Mouse (Mus musculus) neural tube, embryonic 15.5 days (tissue): ENCODE results near the gene Lrrc63. TPM values are rescaled to one million over a fixed set of nuclear protein-coding genes. Genes with fewer than 3 reads are reported as not detected.

Experiments
- ATAC-seq: fragments of 200-750 bp; cut with Nextera tagmentation; 2 replicates; pipeline ENCODE4 v1.8.0; 2017; ENCODE audit warnings: mild to moderate bottlenecking, moderate TSS enrichment, moderate library complexity; ENCODE audit not compliant: low FRiP score
- H3K27ac ChIP-seq: fragments of 300-500 bp; sonication (generic); replicated peaks from 2 replicates; pipeline ENCODE4 v1.5.1; 2015; ENCODE audit warnings: mild to moderate bottlenecking, inconsistent platforms
- H3K27me3 ChIP-seq: fragments of 300-500 bp; sonication (generic); replicated peaks from 2 replicates; pipeline ENCODE4 v1.6.1; 2015; ENCODE audit warnings: inconsistent platforms
- H3K36me3 ChIP-seq: fragments of 300-500 bp; sonication (generic); 2 replicates; pipeline ENCODE4 v1.6.1; 2015; ENCODE audit warnings: inconsistent platforms
- H3K4me1 ChIP-seq: fragments of 300-500 bp; sonication (generic); 2 replicates; pipeline ENCODE4 v1.6.1; 2015; ENCODE audit warnings: inconsistent platforms
- H3K4me2 ChIP-seq: fragments of 300-500 bp; sonication (generic); 2 replicates; pipeline ENCODE4 v1.6.1; 2015; ENCODE audit warnings: inconsistent platforms, mild to moderate bottlenecking, moderate library complexity
- H3K4me3 ChIP-seq: fragments of 300-500 bp; sonication (generic); replicated peaks from 2 replicates; pipeline ENCODE4 v1.5.1; 2015; ENCODE audit warnings: mild to moderate bottlenecking, inconsistent platforms
- H3K9ac ChIP-seq: fragments of 300-500 bp; sonication (generic); replicated peaks from 2 replicates; pipeline ENCODE4 v1.6.1; 2015; ENCODE audit warnings: mild to moderate bottlenecking, inconsistent platforms
- H3K9me3 ChIP-seq: fragments of 300-500 bp; sonication (generic); replicated peaks from 2 replicates; pipeline ENCODE4 v1.6.1; 2016; ENCODE audit warnings: inconsistent platforms
- WGBS: fragments of 180-500 bp; shearing (Covaris S2); methylation state at CpG from one replicate; pipeline ENCODE4 v1.1.7; 2015; ENCODE audit warnings: mixed read lengths; 5-methylcytosine and 5-hydroxymethylcytosine counted together
- polyA plus RNA-seq: library from polyadenylated mRNA; unstranded; fragments of >200 nt; fragmentation: Nextera tagmentation; extraction: Ambion mirVana; gene quantifications from 2 replicates; pipeline ENCODE4 v1.2.1, GENCODE M21; 2015

The Lrrc63 gene
- not detected in 2 replicates for polyA plus RNA-seq

DNA sequence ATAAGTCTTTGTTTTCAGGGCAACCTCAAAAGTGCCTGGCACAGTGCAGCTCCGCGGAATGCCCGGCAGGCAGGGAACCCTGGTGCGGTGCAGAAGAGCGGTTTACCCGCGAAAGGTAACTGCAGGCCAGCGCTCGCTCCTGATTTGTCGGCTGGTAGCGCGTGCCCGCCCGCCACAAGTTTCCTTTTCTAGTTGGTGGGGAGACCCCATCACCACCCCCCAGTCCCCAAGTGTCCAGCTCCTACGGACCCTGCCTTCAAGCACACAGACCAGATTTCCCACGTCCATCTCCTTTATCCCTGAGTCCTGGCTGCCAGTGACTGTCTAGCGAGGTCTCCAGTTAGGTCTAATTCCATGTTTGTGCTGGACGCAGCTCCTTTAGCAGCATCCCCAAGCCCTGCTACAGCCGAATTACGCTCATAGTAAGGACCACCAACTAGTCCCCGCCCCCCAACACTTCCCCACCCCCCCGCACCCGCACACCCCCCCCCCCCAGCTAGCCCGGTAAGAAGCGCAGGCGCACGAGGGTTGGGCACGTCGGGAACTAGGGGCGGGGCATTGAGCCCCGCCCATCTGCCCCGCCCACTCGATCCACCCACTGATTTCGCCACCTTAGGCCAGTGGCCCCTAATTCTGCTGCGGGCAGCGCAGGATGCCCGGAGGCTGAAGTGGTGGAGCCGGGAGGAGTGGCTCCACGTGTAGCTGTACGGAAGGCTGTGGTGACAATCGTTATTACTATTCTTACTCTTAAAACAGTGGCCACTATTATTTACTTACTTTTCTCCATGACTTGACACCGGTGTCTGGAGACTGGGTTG lies at the start of gene Lrrc63, which contains the start of gene Lcp1:
Lrrc63 (minus strand) TSS at position 381 of the 818 bp plus-strand sequence.
Lcp1 (plus strand) TSS at position 601 of the 818 bp plus-strand sequence.
- peak; percentile 92 for ATAC-seq
- H3K9ac ChIP-seq: peak within 1 kb of the TSS; percentile 57
- H3K36me3 ChIP-seq: no peaks in the 10 kb centered on the region
- peak within 1 kb of the TSS; percentile 90 for H3K4me2 ChIP-seq
- peaks cover 3% of the 10 kb centered on the region; the same call in 1 of the 2 replicates for H3K4me1 ChIP-seq
- H3K27ac ChIP-seq: peak within 1 kb of the TSS; percentile 67
- H3K4me3 ChIP-seq: peak within 1 kb of the TSS; percentile 64
- no peaks in the 10 kb centered on the region for H3K27me3 ChIP-seq
- H3K9me3 ChIP-seq: no peaks in the 10 kb centered on the region
- under 1% methylated on average over 41 of the region's 42 CpGs for WGBS

GRCm38 (mm10) chr14:75179255-75179963 lies 48.7 kb upstream of the Lrrc63 start:
- Histone ChIP-seq H3K36me3 (no peaks in the 10 kb centered on the region), H3K4me2 (no peak overlapping the region), H3K9ac (no peak overlapping the region), H3K27me3 (no peaks in the 10 kb centered on the region), H3K4me1 (no peaks in the 10 kb centered on the region), H3K4me3 (no peak overlapping the region), H3K9me3 (no peaks in the 10 kb centered on the region), H3K27ac (no peak overlapping the region)
- no peak for ATAC-seq
- WGBS: 86% methylated on average over 20 of the region's 20 CpGs

GRCm38 (mm10) chr14:75178801-75179211 lies 48.1 kb upstream of the Lrrc63 start:
- Histone ChIP-seq H3K9ac (no peak overlapping the region), H3K4me2 (no peak overlapping the region), H3K9me3 (no peaks in the 10 kb centered on the region), H3K27ac (no peak overlapping the region), H3K4me3 (no peak overlapping the region), H3K27me3 (no peaks in the 10 kb centered on the region), H3K4me1 (no peaks in the 10 kb centered on the region), H3K36me3 (no peaks in the 10 kb centered on the region)
- 86% methylated on average over 10 of the region's 10 CpGs for WGBS
- ATAC-seq: no peak

- Histone ChIP-seq H3K4me3 (no peak overlapping the region), H3K9ac (no peak overlapping the region), H3K27me3 (no peaks in the 10 kb centered on the region), H3K4me1 (no peaks in the 10 kb centered on the region), H3K4me2 (no peak overlapping the region), H3K27ac (no peak overlapping the region), H3K36me3 (no peaks in the 10 kb centered on the region), H3K9me3 (no peaks in the 10 kb centered on the region)
- ATAC-seq: no peak
- WGBS: 88% methylated on average over 14 of the region's 14 CpGs
Observed at GRCm38 (mm10) chr14:75178384-75178793, 47.7 kb upstream of the Lrrc63 start.

DNA sequence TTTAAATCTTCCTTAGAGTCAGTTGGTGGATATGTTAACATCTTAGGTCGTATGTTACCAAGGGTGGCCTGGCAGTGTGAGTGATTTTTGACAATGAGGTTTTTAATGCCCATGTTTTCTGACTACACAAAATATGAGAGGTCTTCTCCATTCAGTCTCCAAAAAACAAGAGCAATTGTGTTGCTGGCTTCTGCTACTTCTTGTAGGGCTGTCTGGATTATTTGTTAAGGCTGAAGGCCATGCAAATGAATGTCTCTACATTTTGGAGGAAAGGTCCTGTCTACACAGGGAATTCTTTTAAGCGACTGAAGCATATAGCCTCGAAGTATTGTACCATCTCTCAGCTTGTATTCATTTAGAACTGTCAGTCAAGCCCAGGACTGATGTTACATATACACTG lies 46.7 kb upstream of the Lrrc63 start:
- Histone ChIP-seq H3K4me3 (no peak overlapping the region), H3K27ac (no peak overlapping the region), H3K9ac (no peak overlapping the region), H3K36me3 (no peaks in the 10 kb centered on the region), H3K27me3 (no peaks in the 10 kb centered on the region), H3K4me2 (no peak overlapping the region), H3K9me3 (no peaks in the 10 kb centered on the region), H3K4me1 (no peaks in the 10 kb centered on the region)
- no peak for ATAC-seq
- WGBS: 85% methylated on average over 3 of the region's 3 CpGs

DNA sequence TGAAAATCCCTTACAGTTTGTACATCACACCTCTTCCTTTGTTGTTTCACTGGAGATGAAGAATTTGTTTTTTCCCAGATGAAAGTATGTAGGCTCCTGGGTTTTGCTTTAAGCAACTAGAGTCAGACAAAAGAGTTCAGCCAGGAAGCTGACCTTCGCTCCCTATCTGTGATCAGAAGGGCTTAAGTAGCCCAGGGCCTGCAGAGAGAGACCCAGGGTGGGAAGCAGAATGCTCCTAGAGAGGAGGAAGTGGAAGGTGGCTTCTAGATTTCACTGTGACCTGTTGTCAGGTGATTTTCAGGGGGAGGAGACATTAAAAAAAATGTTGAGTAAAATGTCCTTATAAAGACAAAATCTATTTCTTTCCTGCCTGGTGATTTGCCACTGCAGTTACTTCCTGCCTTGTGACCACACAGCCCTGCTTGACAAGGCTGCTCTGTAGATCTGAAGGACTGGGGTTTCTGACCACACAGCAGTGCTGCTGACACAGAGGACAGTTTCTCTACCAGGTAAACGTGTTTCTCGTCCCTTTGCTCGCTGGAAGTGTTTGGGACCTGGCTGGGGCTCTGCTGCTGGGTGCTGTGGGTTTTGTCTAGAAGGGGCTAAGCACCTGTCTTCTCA lies 45.9 kb upstream of the Lrrc63 start:
- H3K4me2 ChIP-seq: no peak overlapping the region
- H3K27me3 ChIP-seq: no peaks in the 10 kb centered on the region
- H3K4me1 ChIP-seq: no peaks in the 10 kb centered on the region
- no peak overlapping the region for H3K27ac ChIP-seq
- H3K4me3 ChIP-seq: no peak overlapping the region
- no peaks in the 10 kb centered on the region for H3K36me3 ChIP-seq
- no peaks in the 10 kb centered on the region for H3K9me3 ChIP-seq
- no peak overlapping the region for H3K9ac ChIP-seq
- 87% methylated on average over 4 of the region's 4 CpGs for WGBS
- no peak for ATAC-seq

- H3K36me3 ChIP-seq: no peaks in the 10 kb centered on the region
- H3K4me1 ChIP-seq: no peaks in the 10 kb centered on the region
- no peak overlapping the region for H3K27ac ChIP-seq
- H3K4me2 ChIP-seq: no peak overlapping the region
- no peaks in the 10 kb centered on the region for H3K27me3 ChIP-seq
- no peak overlapping the region for H3K4me3 ChIP-seq
- no peaks in the 10 kb centered on the region for H3K9me3 ChIP-seq
- whole genome bisulfite sequencing: 89% methylated on average over 7 of the region's 7 CpGs
- no peak overlapping the region for H3K9ac ChIP-seq
- no peak for ATAC-seq
Observed at GRCm38 (mm10) chr14:75175781-75176180, 45.1 kb upstream of the Lrrc63 start.

GRCm38 (mm10) chr14:75174731-75175555 lies 44.3 kb upstream of the Lrrc63 start:
- no peak for ATAC-seq
- Histone ChIP-seq H3K4me3 (no peak overlapping the region), H3K27ac (no peak overlapping the region), H3K27me3 (no peaks in the 10 kb centered on the region), H3K9me3 (no peaks in the 10 kb centered on the region), H3K4me2 (no peak overlapping the region), H3K36me3 (no peaks in the 10 kb centered on the region), H3K4me1 (no peaks in the 10 kb centered on the region), H3K9ac (no peak overlapping the region)
- 87% methylated on average over 9 of the region's 9 CpGs for WGBS

GRCm38 (mm10) chr14:75174296-75174695 lies 43.6 kb upstream of the Lrrc63 start:
- Histone ChIP-seq H3K9ac (no peak overlapping the region), H3K9me3 (no peaks in the 10 kb centered on the region)
- 92% methylated on average over 8 of the region's 8 CpGs for WGBS

GRCm38 (mm10) chr14:75170546-75170945 lies 39.9 kb upstream of the Lrrc63 start:
- peaks cover under 1% of the 10 kb centered on the region; the same call in 1 of the 2 replicates for H3K4me1 ChIP-seq
- H3K36me3 ChIP-seq: no peaks in the 10 kb centered on the region
- no peak for ATAC-seq
- no peak overlapping the region for H3K4me2 ChIP-seq
- H3K27me3 ChIP-seq: no peaks in the 10 kb centered on the region
- no peaks in the 10 kb centered on the region for H3K9me3 ChIP-seq
- no peak overlapping the region for H3K27ac ChIP-seq
- H3K4me3 ChIP-seq: no peak overlapping the region
- 81% methylated on average over 1 of the region's 1 CpGs for WGBS
- H3K9ac ChIP-seq: no peak overlapping the region

More at GRCm38 (mm10) chr14:75174296-75174695, 43.6 kb upstream of the Lrrc63 start:
- no peaks in the 10 kb centered on the region for H3K27me3 ChIP-seq
- H3K27ac ChIP-seq: no peak overlapping the region
- H3K36me3 ChIP-seq: no peaks in the 10 kb centered on the region
- no peak overlapping the region for H3K4me2 ChIP-seq
- no peak for ATAC-seq
- no peak overlapping the region for H3K4me3 ChIP-seq
- no peaks in the 10 kb centered on the region for H3K4me1 ChIP-seq

GRCm38 (mm10) chr14:75168501-75168900 lies 37.8 kb upstream of the Lrrc63 start:
- no peak overlapping the region for H3K27ac ChIP-seq
- 90% methylated on average over 3 of the region's 3 CpGs for WGBS
- no peak for ATAC-seq
- H3K4me3 ChIP-seq: no peak overlapping the region
- H3K27me3 ChIP-seq: no peaks in the 10 kb centered on the region
- H3K4me2 ChIP-seq: no peak overlapping the region
- no peaks in the 10 kb centered on the region for H3K36me3 ChIP-seq
- peaks cover 3% of the 10 kb centered on the region; the same call in 1 of the 2 replicates for H3K4me1 ChIP-seq
- H3K9ac ChIP-seq: no peak overlapping the region
- no peaks in the 10 kb centered on the region for H3K9me3 ChIP-seq
